Mouse (Mus musculus) small intestine, adult 2 months (tissue): ENCODE results near the gene Sec14l2. TPM values are rescaled to one million over a fixed set of nuclear protein-coding genes. Genes with fewer than 3 reads are reported as not detected.

ENCODE experiments used
- H3K27ac ChIP-seq: fragments of 200-500 bp; 2 replicates; pipeline ENCODE4 v1.5.1; 2012; ENCODE audit warnings: low read depth, low read length, control low read depth, inconsistent platforms; ENCODE audit not compliant: insufficient read depth
- H3K27me3 ChIP-seq: fragments of 200-500 bp; 2 replicates; pipeline ENCODE4 v1.6.1; 2012; ENCODE audit warnings: mild to moderate bottlenecking, moderate library complexity, low read length, inconsistent platforms; ENCODE audit not compliant: control insufficient read depth, insufficient read depth
- H3K36me3 ChIP-seq: fragments of 200-500 bp; 2 replicates; pipeline ENCODE4 v1.6.1; 2012; ENCODE audit warnings: mild to moderate bottlenecking, low read length, control low read depth, inconsistent platforms; ENCODE audit not compliant: control insufficient read depth, insufficient read depth
- H3K4me1 ChIP-seq: fragments of 200-500 bp; 2 replicates; pipeline ENCODE4 v1.6.1; 2012; ENCODE audit warnings: low read length, inconsistent platforms, mixed read lengths; ENCODE audit not compliant: control insufficient read depth, insufficient read depth, insufficient read length
- H3K4me3 ChIP-seq: fragments of 200-500 bp; 2 replicates; pipeline ENCODE4 v1.5.1; 2012; ENCODE audit warnings: low read depth, mild to moderate bottlenecking, control low read depth, inconsistent platforms, low read length, moderate library complexity
- CTCF ChIP-seq: fragments of 200-500 bp; IDR thresholded peaks from 2 replicates; pipeline ENCODE4 v1.5.1; 2012; ENCODE audit warnings: low read depth, mild to moderate bottlenecking, control low read depth, inconsistent platforms, low read length, moderate library complexity, mixed read lengths; ENCODE audit not compliant: insufficient replicate concordance, insufficient read length; ENCODE audit errors: extremely low read depth
- POLR2A ChIP-seq: fragments of 200-500 bp; IDR thresholded peaks from 2 replicates; pipeline ENCODE4 v1.6.1; 2012; ENCODE audit warnings: low read depth, mild to moderate bottlenecking, control low read depth, inconsistent platforms, low read length, moderate library complexity
- WGBS: fragments of 180-500 bp; shearing (Covaris S2); methylation state at CpG from one replicate; pipeline ENCODE4 v1.1.7; 2018; 5-methylcytosine and 5-hydroxymethylcytosine counted together
- polyA plus RNA-seq: library from polyadenylated mRNA; depleted of rRNA; stranded (reverse); fragments of >200 nt; gene quantifications from 2 replicates; pipeline ENCODE4 v1.2.3, GENCODE M21; 2012

Gene Sec14l2
- polyA plus RNA-seq, 1 experiment, result 84.2 TPM

GRCm38 (mm10) chr11:4153694-4154093 lies 30.5 kb upstream of the Sec14l2 start:
- Histone ChIP-seq H3K27me3 (no peaks in the 10 kb centered on the region), H3K4me3 (no peak overlapping the region), H3K27ac (no peak overlapping the region), H3K36me3 (no peaks in the 10 kb centered on the region), H3K4me1 (no peaks in the 10 kb centered on the region)
- TF ChIP-seq CTCF, result no peak
- no peak for TF ChIP-seq POLR2A
- WGBS, result 86% methylated on average over 7 of the region's 7 CpGs

- Histone ChIP-seq H3K4me3 (no peak overlapping the region), H3K36me3 (no peaks in the 10 kb centered on the region), H3K27ac (no peak overlapping the region), H3K4me1 (no peaks in the 10 kb centered on the region), H3K27me3 (no peaks in the 10 kb centered on the region)
- 91% methylated on average over 6 of the region's 6 CpGs for WGBS
- TF ChIP-seq POLR2A (no peak), CTCF (no peak)
Observed at GRCm38 (mm10) chr11:4149886-4150285, 26.7 kb upstream of the Sec14l2 start.

GRCm38 (mm10) chr11:4148536-4149156 lies 25.4 kb upstream of the Sec14l2 start:
- Histone ChIP-seq H3K4me3 (no peak overlapping the region), H3K27ac (no peak overlapping the region), H3K27me3 (no peaks in the 10 kb centered on the region), H3K4me1 (no peaks in the 10 kb centered on the region), H3K36me3 (peaks cover 1% of the 10 kb centered on the region; the same call in 1 of the 2 replicates)
- WGBS, result 86% methylated on average over 9 of the region's 9 CpGs
- no peak for TF ChIP-seq CTCF
- no peak for TF ChIP-seq POLR2A

GRCm38 (mm10) chr11:4148120-4148519 lies 24.9 kb upstream of the Sec14l2 start:
- Histone ChIP-seq H3K27me3 (no peaks in the 10 kb centered on the region), H3K4me3 (no peak overlapping the region), H3K27ac (no peak overlapping the region), H3K4me1 (no peaks in the 10 kb centered on the region), H3K36me3 (peaks cover 5% of the 10 kb centered on the region; the same call in 1 of the 2 replicates)
- WGBS, result 93% methylated on average over 5 of the region's 5 CpGs
- TF ChIP-seq POLR2A, result no peak
- TF ChIP-seq CTCF, result no peak

GRCm38 (mm10) chr11:4147098-4147497 lies 23.9 kb upstream of the Sec14l2 start:
- 66% methylated on average over 10 of the region's 10 CpGs for WGBS
- Histone ChIP-seq H3K27ac (no peak overlapping the region), H3K4me1 (no peaks in the 10 kb centered on the region), H3K27me3 (no peaks in the 10 kb centered on the region), H3K4me3 (no peak overlapping the region), H3K36me3 (peaks cover 14% of the 10 kb centered on the region; the same call in 1 of the 2 replicates)
- TF ChIP-seq CTCF (no peak), POLR2A (no peak)

GRCm38 (mm10) chr11:4146381-4146780 lies 23.2 kb upstream of the Sec14l2 start:
- H3K36me3 ChIP-seq, result peaks cover 20% of the 10 kb centered on the region
- no peaks in the 10 kb centered on the region for H3K27me3 ChIP-seq
- no peaks in the 10 kb centered on the region for H3K4me1 ChIP-seq
- WGBS, result 26% methylated on average over 6 of the region's 6 CpGs
- H3K27ac ChIP-seq, result no peak overlapping the region
- no peak for TF ChIP-seq CTCF
- TF ChIP-seq POLR2A, result no peak
- no peak overlapping the region for H3K4me3 ChIP-seq

- H3K4me1 ChIP-seq, result no peaks in the 10 kb centered on the region
- H3K4me3 ChIP-seq, result no peak overlapping the region
- no peaks in the 10 kb centered on the region for H3K27me3 ChIP-seq
- WGBS, result 91% methylated on average over 21 of the region's 21 CpGs
- peaks cover 37% of the 10 kb centered on the region for H3K36me3 ChIP-seq
- TF ChIP-seq POLR2A, result no peak
- H3K27ac ChIP-seq, result no peak overlapping the region
Observed at GRCm38 (mm10) chr11:4143281-4144062, 20.3 kb upstream of the Sec14l2 start.
